Mouse (Mus musculus) spleen, postnatal 14 days (tissue): ENCODE data around the gene Fst.

ENCODE experiments used
- DNase-seq, 2 experiments: peaks; one replicate each; pipeline ENCODE4 v3.0.0; 2021 to 2022; ENCODE audit warnings: low spot score in 2 of 2

Fst gene

GRCm38 (mm10) chr13:114419364-114419763, 39.4 kb downstream of the Fst start:
- no peak for DNase-seq

GRCm38 (mm10) chr13:114412326-114412725, 46.4 kb downstream of the Fst start:
- DNase-seq, result no peak

GRCm38 (mm10) chr13:114406866-114407265, 51.9 kb downstream of the Fst start:
- DNase-seq, result no peak

- no peak for DNase-seq
Measured at GRCm38 (mm10) chr13:114406424-114406823, 52.3 kb downstream of the Fst start.

DNA sequence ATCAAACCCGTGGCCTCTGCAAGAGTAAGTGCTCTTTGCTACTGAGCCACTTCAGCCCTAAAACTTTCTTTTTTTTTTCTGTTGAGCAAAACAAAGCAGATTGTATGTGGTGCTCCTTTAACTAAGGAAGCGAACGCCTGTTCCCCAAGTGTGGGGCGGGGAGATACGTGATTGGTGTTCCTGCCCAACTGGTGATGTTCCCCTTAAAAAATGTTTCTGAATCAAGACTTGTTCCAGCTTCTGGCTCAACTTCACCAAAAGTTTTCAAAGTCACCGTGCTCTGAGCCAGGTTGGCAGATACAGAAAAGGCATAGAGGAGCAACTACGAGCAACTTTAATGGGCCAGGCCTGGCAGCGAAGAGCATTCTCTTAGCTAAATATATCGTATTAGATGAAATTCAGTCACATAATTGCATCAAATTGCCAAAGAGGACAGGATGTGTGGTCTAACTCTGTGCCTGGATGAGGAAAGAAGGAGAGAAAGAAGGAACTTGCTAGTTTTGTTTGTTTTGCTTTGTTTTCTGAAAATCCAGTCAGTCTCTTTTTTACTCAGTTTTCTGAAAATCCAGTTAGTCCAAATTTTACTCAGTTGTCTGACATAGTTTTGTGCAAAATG, 53.5 kb downstream of the Fst start:
- DNase-seq, result no peak
